Mouse (Mus musculus) embryo, embryonic 10 days (tissue): ENCODE measurements at regions not wholly inside any gene's neighbourhood (a gene's known extent, or its start where the extent isn't known, plus 50 kb on each side); places are given as distances from the start of the nearest gene placed in this dataset.

Experiments
- DNase-seq: peaks from one replicate; pipeline ENCODE4 v3.0.0-alpha.2; 2015; ENCODE audit warnings: low spot score

DNA sequence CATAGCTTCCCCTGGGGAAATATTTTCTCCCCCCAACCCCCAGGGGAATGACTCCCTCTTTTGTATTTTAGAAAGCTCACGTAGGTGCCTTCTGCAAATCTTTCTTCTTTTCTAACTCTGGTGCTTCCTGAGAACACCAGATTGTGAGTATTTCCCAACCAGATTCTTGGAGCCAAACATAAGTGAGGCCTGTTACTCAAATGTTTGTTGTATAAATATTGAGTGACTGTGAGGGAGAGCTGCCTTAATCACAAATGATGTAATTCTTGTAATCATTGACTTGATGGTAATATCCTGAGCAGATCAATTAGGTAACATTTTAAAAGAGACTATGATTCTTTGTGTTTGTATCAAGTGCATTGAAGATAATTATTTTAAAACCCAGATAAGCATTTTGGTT is 137.1 kb upstream of the Marcks start:
- no peak for DNase-seq

- DNase-seq: no peak
Measured at GRCm38 (mm10) chr10:37275271-37275670, 136.6 kb upstream of the Marcks start.

DNA sequence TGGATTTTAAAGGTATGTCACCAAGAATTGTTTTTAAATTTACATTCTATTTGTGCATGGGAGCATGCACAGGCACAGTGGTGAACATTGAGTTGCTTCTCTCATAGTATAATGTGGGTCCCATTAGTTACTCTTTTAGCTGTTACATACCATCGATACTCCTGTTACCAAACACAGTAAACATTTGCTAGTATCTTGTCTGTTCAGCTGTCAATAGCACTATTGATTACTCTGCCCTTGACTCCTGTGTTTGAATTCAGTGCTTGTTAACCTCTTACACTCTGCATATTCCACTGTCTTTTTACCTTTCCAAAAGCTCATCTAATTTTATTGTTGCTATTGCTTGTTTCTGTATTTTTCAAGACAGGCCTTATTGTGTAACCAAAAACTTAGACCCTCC is 133.2 kb upstream of the Marcks start:
- no peak for DNase-seq

DNA sequence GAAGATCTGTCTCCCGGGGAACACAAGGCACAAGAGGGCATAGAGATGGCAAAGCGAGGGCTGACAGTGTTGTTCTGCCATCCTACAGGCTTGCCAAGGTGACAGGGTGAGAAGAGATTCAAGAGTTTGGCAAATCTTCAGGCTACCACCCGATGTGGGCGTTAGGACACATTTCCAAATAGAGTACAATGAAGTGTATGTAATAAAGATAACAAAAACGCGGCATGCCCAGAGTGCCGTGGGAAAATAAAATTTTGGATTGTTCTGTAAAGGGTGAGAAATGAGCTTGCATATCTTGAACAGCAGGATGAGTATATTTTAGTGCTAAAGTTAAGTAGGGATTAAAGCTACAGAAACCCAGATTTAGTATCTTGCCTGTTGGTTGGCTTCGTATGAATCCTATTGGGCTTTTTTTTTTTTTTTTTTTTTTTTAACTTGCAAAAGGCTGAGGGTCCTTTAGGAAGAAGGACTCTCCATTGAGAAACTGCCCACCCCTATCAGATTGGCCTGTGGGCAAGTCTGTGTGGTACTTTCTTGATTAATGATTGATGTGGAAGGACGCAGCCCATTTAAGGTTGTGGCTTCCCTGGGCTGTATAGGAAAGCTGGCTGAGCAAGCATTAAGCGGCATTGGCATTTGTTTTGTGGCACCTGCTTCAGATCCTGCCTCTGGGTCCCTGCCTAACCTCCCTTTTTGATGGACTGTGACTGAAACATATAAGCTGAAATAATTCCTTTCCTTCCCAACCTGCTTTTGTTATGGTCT is 131.7 kb upstream of the Marcks start:
- DNase-seq: no peak

GRCm38 (mm10) chr10:37266909-37267308 is 128.2 kb upstream of the Marcks start:
- DNase-seq: no peak

DNA sequence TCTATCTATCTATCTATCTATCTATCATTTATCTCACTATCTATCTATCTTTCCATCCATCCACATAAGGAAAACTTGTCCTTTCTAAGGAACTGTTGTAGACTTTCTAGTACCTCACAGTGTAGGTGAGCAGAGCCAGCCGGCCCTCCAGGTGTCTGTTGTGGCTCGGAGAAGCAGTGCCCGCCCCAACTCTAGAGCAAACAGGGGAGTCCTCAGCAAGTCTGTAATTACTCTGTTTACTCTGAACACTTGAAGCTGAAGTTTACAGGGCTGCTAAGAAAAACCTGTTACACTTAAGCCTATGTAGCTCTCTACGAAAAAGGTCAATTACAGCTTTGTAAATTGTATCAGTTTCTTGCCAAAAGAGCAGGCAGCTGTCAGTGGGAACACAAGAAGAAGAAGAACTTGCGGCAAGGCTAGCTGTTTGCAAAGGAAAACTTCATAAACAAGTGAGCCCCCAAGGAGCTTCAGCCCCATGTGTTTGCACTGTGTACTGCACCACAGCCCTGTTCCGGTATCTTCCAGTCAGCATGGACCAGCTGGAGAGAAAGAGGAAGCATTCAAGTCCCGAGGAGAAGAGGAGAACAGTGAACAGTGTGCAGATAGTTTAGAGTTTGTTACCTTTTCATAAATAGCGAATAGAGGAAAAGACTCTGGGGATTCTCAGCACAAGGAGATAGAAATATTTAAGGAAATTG is 122.2 kb upstream of the Marcks start:
- DNase-seq: no peak

- no peak for DNase-seq
Measured at GRCm38 (mm10) chr10:37259186-37259585, 120.5 kb upstream of the Marcks start.

DNA sequence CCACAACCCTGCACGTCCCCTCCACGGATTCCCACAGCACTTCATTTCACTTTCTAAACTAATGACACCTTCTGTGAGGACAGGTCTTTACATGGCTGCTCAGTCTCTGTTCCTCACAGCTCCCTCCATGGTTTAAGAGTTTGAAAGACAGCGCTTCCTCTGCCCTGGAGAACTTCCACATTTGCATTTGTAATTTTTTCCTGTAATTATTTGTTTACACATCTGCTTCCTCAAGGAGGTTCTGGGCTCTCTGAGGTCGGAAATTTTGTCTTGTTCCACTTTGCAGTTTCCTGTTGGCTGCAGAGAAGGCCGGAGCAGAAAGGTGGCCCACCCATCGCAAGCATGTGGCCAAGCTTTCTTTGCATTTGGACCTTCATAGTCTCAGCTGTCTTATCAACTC is 118.8 kb upstream of the Marcks start:
- no peak for DNase-seq

GRCm38 (mm10) chr10:37250934-37251521 is 112.3 kb upstream of the Marcks start:
- DNase-seq: peak; percentile 20

- DNase-seq: no peak
Measured at GRCm38 (mm10) chr10:37250157-37250556, 111.4 kb upstream of the Marcks start.

- no peak for DNase-seq
Measured at GRCm38 (mm10) chr10:37249511-37249910, 110.8 kb upstream of the Marcks start.

GRCm38 (mm10) chr10:37247121-37247520 is 108.4 kb upstream of the Marcks start:
- no peak for DNase-seq

- DNase-seq: no peak
Measured at GRCm38 (mm10) chr10:37243136-37243535, 104.4 kb upstream of the Marcks start.

DNA sequence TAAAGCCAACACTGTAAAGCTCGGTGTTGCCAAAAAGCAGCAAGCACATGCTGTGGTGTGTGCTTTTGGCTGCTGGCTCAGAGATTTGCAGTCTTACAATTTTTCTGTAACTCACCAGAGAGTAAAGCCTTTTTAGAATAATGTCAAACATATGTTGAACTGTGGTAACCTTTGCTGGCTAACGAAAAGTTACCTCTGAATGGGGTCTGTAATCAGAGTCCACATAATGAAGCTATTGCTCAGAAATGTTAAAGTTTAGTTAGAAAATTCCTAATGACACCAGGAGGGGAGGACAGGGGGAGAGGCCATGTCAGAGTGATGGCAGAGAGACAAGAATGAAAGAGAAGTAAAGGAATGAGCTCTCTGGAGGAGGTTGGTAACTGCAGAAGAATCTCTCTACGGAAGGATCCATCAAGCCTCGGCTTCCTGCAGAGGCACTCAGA is 103.1 kb upstream of the Marcks start:
- DNase-seq: no peak

DNA sequence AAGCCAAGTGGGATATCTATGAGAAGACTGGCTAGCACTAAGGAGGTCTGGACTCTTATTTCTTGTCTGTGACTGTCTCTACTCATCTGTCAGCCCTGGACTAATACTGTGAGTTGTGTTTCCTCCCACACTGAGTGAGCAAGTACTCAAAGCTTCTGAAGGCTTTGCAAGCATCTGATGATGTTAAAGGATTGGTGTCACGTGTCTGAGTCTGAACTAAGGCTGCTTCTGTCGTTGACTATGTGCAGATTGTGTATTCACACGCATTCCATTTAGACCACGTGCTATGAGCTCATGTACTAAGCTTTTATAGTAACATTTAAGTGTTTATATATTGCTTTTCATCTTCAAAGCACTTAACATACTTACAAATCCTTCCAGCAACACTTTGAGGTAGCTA is 101.9 kb upstream of the Marcks start:
- DNase-seq: no peak

DNA sequence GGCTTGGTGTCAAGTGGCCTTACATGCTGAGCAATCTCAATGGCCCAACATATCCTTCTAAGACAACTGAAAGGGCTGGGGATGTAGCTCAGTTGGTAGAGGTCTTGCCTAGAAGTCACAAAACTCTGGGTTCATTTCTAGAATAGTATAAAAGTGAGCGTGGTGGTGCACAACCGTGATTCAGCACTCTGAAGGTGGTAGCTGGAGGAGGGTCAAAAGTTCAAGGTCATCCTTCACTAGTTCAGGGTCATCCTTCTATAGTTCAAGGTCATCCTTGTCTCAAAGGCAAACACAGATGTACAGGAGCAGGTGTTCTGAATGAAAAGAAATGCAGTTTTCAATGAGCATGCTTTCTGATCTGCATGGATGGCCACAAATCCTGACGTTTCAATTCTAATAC is 101.5 kb upstream of the Marcks start:
- DNase-seq: no peak

- peak; percentile 30 for DNase-seq
Measured at GRCm38 (mm10) chr10:37236001-37236822, 97.5 kb upstream of the Marcks start.

DNA sequence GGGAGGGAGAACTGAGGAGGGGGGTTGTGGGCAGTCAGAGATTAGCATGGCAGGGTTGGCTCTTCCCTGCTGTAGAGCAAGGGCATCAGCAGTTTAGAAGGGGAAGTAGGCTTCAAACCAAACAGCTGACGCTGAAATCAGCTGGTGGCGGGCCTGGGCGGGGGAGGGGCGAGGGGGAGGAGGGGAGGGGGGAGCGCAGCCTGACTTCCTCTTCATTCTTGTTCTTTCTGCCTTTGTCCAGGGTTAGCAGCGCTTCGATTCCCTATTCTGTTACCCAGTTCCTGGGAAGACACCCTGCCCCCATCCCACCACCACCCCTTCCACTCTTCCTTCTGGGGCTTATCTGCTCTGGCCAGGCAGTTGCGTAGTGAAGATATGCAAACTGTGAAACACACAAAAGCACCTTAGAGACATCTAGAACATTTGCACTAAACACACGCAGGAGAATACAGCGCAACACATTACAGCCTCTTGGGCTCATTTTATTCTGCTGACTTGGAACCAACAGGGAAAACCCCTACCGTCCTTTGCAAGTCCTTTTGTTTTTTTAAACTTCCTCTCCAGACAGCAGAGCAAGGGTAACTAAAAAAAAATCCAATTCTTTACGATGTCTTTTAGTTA is 93.3 kb upstream of the Marcks start:
- DNase-seq: peak; percentile 53

DNA sequence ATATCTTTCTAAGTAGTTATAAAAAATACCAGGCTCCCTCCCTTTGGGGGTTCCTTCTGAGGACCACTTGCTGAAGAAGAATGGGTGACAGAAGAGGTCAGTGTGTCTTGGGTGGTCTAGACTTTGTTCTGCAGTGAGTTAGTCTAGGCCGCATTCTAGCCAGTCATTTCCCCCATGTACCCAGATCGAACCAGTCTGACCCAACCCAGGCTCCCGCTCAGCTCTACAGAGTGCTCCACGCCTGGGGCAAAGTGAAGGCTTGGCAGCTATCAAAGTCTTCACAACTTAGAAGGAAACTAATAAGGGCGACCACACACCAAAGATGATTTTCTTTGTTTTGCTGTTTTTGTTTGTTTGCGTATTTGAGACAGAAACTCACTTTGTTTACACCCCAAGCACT is 92.4 kb upstream of the Marcks start:
- DNase-seq: no peak

- no peak for DNase-seq
Measured at GRCm38 (mm10) chr10:37227889-37228288, 89.2 kb upstream of the Marcks start.

GRCm38 (mm10) chr10:37221730-37222129 is 83.0 kb upstream of the Marcks start:
- no peak for DNase-seq

GRCm38 (mm10) chr10:37220434-37220833 is 81.7 kb upstream of the Marcks start:
- peak; percentile 22 for DNase-seq
